Mouse (Mus musculus): ENCODE measurements around the gene Prkaca. TPM values are rescaled to one million over a fixed set of nuclear protein-coding genes. Genes with fewer than 3 reads are reported as not detected.

Prkaca gene
- polyA plus RNA-seq, 1 experiment from 2014 or later: 201 TPM

MicroRNA genes within 50 kb of the gene (microRNA counts, 519-probe panel; counts per million panel counts)
- microRNA mmu-miR-1199: 470 counts per million, percentile 58 among the panel's probes with 10 or more counts

Small RNA genes lying within 50 kb of the gene (microRNA-seq; reads per million reads assigned to microRNA genes)
- gene Gm44330 (not detected), gene Gm44450 (not detected), gene Mir1199 (not detected), gene Mir8111 (2.7 reads per million, percentile 2 among the genes with 10 or more reads in this experiment)

Other genes with a start within 250 kb of the Prkaca start
- 18.9 and 19.8 TPM in 2 replicates for gene Adgre5, start 231.7 kb upstream of the Prkaca start, polyA plus RNA-seq (2016; fragmentation: Nextera tagmentation; extraction: Ambion mirVana)
- gene Adgrl1, start 72.9 kb upstream of the Prkaca start, polyA plus RNA-seq (2016; fragmentation: Nextera tagmentation; extraction: Ambion mirVana): 38.7 and 41.5 TPM in 2 replicates
- 1.0 and 1.1 TPM in 2 replicates for gene Gm10644, start 17.8 kb upstream of the Prkaca start, polyA plus RNA-seq (2016; fragmentation: Nextera tagmentation; extraction: Ambion mirVana)
- gene Asf1b, start 17.5 kb upstream of the Prkaca start, polyA plus RNA-seq (2016; fragmentation: Nextera tagmentation; extraction: Ambion mirVana): 37.6 and 40.9 TPM in 2 replicates
- gene Samd1, start 24.7 kb downstream of the Prkaca start, polyA plus RNA-seq (2016; fragmentation: Nextera tagmentation; extraction: Ambion mirVana): 8.5 and 9.8 TPM in 2 replicates
- gene 1700067K01Rik, start 28.5 kb downstream of the Prkaca start, polyA plus RNA-seq (2016; fragmentation: Nextera tagmentation; extraction: Ambion mirVana): 0.89 and 1.5 TPM in 2 replicates
- not detected in 2 replicates for gene 2210011C24Rik, start 39.2 kb downstream of the Prkaca start, polyA plus RNA-seq (2016; fragmentation: Nextera tagmentation; extraction: Ambion mirVana)
- gene Palm3, start 48.5 kb downstream of the Prkaca start, polyA plus RNA-seq (2016; fragmentation: Nextera tagmentation; extraction: Ambion mirVana): 8.6 and 10.9 TPM in 2 replicates
- gene Il27ra, start 69.6 kb downstream of the Prkaca start, polyA plus RNA-seq (2016; fragmentation: Nextera tagmentation; extraction: Ambion mirVana): 0.14 and 0.33 TPM in 2 replicates
- not detected in 2 replicates for gene Rln3, start 72.0 kb downstream of the Prkaca start, polyA plus RNA-seq (2016; fragmentation: Nextera tagmentation; extraction: Ambion mirVana)
- 2.1 and 3.0 TPM in 2 replicates for gene Gm10643, start 92.1 kb downstream of the Prkaca start, polyA plus RNA-seq (2016; fragmentation: Nextera tagmentation; extraction: Ambion mirVana)
- 8.9 and 9.4 TPM in 2 replicates for gene Rfx1, start 93.8 kb downstream of the Prkaca start, polyA plus RNA-seq (2016; fragmentation: Nextera tagmentation; extraction: Ambion mirVana)
- gene Dcaf15, start 131.8 kb downstream of the Prkaca start, polyA plus RNA-seq (2016; fragmentation: Nextera tagmentation; extraction: Ambion mirVana): 16.4 and 19.7 TPM in 2 replicates
- 0.39 and 0.50 TPM in 2 replicates for gene Podnl1, start 153.0 kb downstream of the Prkaca start, polyA plus RNA-seq (2016; fragmentation: Nextera tagmentation; extraction: Ambion mirVana)
- 21.6 and 21.7 TPM in 2 replicates for gene Cc2d1a, start 174.9 kb downstream of the Prkaca start, polyA plus RNA-seq (2016; fragmentation: Nextera tagmentation; extraction: Ambion mirVana)
- gene 4930432K21Rik, start 175.0 kb downstream of the Prkaca start, polyA plus RNA-seq (2016; fragmentation: Nextera tagmentation; extraction: Ambion mirVana): 1.6 and 1.9 TPM in 2 replicates
- 5.8 and 7.2 TPM in 2 replicates for gene Nanos3, start 212.2 kb downstream of the Prkaca start, polyA plus RNA-seq (2016; fragmentation: Nextera tagmentation; extraction: Ambion mirVana)